Mouse (Mus musculus): ENCODE measurements at regions not wholly inside any gene's neighbourhood (a gene's known extent, or its start where the extent isn't known, plus 50 kb on each side); places are given as distances from the start of the nearest gene placed in this dataset.

- Histone ChIP-seq H3K4me2 (ENCODE audit: low read length) (no peak overlapping the region), H3K9me3 (replicated peaks; ENCODE audit: control insufficient read depth, low read length, poor library complexity, severe bottlenecking) (no peaks in the 10 kb centered on the region), H3K27ac (ENCODE audit: low read length) (no peak overlapping the region), H3K36me3 (ENCODE audit: control insufficient read depth, insufficient read depth, low read length) (no peaks in the 10 kb centered on the region), H3K4me3 (ENCODE audit: low read depth, low read length) (no peak overlapping the region), H3K9ac (ENCODE audit: low read depth, low read length) (no peak overlapping the region), H3K27me3 (ENCODE audit: control insufficient read depth, insufficient read depth, low read depth, low read length) (peaks cover 15% of the 10 kb centered on the region), H3K4me1 (ENCODE audit: control insufficient read depth, insufficient read depth, low read length) (peaks cover 13% of the 10 kb centered on the region; the same call in 1 of the 2 replicates)
- WGBS, result 83% methylated on average over 4 of the region's 4 CpGs
- ATAC-seq, result no peak
Measured at GRCm38 (mm10) chr16:29842071-29842470, 222.1 kb upstream of the Hes1 start.

DNA sequence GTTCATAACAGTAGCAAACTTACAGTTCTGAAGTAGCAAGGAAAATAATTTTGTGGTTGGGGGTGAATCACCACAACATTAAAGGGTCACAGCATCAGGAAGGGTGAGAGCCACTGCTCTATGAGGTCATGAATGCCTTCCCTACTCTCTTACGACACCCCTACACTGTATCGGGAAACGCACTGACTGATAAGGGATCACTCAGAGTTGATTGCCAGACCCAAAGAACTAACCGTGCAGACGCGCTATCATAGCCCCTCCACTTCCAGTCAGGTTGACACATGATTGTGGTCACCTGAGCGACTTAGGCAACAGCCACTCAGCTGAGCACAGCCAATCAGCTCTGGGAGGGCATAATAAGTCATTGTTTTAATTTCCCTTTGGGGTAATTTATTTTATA is 220.7 kb upstream of the Hes1 start:
- H3K27me3 ChIP-seq (ENCODE audit: control insufficient read depth, insufficient read depth, low read depth, low read length), result peaks cover 15% of the 10 kb centered on the region
- peaks cover 10% of the 10 kb centered on the region; the same call in 1 of the 2 replicates for H3K4me1 ChIP-seq (ENCODE audit: control insufficient read depth, insufficient read depth, low read length)
- H3K4me2 ChIP-seq (ENCODE audit: low read length), result no peak overlapping the region
- H3K9me3 ChIP-seq (replicated peaks; ENCODE audit: control insufficient read depth, low read length, poor library complexity, severe bottlenecking), result no peaks in the 10 kb centered on the region
- 88% methylated on average over 7 of the region's 7 CpGs for WGBS
- no peaks in the 10 kb centered on the region for H3K36me3 ChIP-seq (ENCODE audit: control insufficient read depth, insufficient read depth, low read length)
- no peak for ATAC-seq
- H3K9ac ChIP-seq (ENCODE audit: low read depth, low read length), result no peak overlapping the region
- H3K4me3 ChIP-seq (ENCODE audit: low read depth, low read length), result no peak overlapping the region
- H3K27ac ChIP-seq (ENCODE audit: low read length), result no peak overlapping the region

- ATAC-seq, result no peak
- WGBS, result 28% methylated on average over 11 of the region's 12 CpGs
- no peak overlapping the region for H3K9ac ChIP-seq (ENCODE audit: low read depth, low read length)
- H3K27ac ChIP-seq (ENCODE audit: low read length), result no peak overlapping the region
- H3K4me1 ChIP-seq (ENCODE audit: control insufficient read depth, insufficient read depth, low read length), result no peaks in the 10 kb centered on the region
- H3K36me3 ChIP-seq (ENCODE audit: control insufficient read depth, insufficient read depth, low read length), result no peaks in the 10 kb centered on the region
- H3K27me3 ChIP-seq (ENCODE audit: control insufficient read depth, insufficient read depth, low read depth, low read length), result peaks cover 15% of the 10 kb centered on the region
- H3K4me3 ChIP-seq (ENCODE audit: low read depth, low read length), result no peak overlapping the region
- H3K9me3 ChIP-seq (replicated peaks; ENCODE audit: control insufficient read depth, low read length, poor library complexity, severe bottlenecking), result no peaks in the 10 kb centered on the region
- H3K4me2 ChIP-seq (ENCODE audit: low read length), result no peak overlapping the region
Measured at GRCm38 (mm10) chr16:29844706-29845596, 219.2 kb upstream of the Hes1 start.

DNA sequence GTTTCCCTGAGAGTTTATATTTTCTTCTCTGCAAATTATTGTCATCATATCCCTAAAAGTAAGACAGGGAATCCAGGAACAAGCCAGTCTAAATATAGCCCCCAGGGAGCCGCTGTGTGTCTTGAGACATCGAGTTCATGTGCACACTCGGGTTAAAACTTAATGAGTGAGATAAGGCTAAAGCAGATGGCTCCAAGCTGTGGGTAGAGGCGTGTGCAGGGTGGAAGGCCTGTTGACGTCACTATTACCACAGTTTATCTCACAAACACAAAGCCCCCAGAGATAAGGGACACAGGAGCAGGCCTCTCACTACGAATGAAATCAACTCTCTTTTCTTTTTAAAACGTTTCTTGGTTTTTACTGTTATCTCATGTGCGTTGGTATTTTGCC is 218.6 kb upstream of the Hes1 start:
- Histone ChIP-seq H3K9ac (ENCODE audit: low read depth, low read length) (no peak overlapping the region), H3K4me1 (ENCODE audit: control insufficient read depth, insufficient read depth, low read length) (no peaks in the 10 kb centered on the region), H3K4me3 (ENCODE audit: low read depth, low read length) (no peak overlapping the region), H3K27me3 (ENCODE audit: control insufficient read depth, insufficient read depth, low read depth, low read length) (peaks cover 10% of the 10 kb centered on the region), H3K36me3 (ENCODE audit: control insufficient read depth, insufficient read depth, low read length) (no peaks in the 10 kb centered on the region), H3K4me2 (ENCODE audit: low read length) (no peak overlapping the region), H3K27ac (ENCODE audit: low read length) (no peak overlapping the region), H3K9me3 (replicated peaks; ENCODE audit: control insufficient read depth, low read length, poor library complexity, severe bottlenecking) (no peaks in the 10 kb centered on the region)
- ATAC-seq, result no peak
- 45% methylated on average over 8 of the region's 8 CpGs for WGBS

DNA sequence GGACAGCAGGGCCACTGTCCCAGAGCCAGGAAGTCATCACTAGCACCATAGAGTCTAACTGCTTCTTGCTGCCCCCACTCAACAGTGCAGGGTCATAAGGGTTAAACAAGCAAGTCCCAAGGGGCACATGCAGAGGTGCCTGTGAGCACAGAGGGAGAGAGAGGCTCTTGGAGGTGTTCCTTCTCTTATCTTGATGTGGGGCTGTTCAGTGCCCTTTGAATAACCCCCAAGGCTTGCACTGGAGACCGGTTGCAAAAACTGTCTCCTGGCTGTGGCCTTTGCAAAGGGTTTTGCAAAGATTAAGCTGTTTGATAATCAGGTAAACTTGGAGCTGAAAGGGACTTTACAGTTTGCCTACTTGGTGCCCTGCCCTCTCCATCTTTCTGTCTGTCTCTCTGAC is 217.1 kb upstream of the Hes1 start:
- H3K4me2 ChIP-seq (ENCODE audit: low read length), result no peak overlapping the region
- no peak overlapping the region for H3K4me3 ChIP-seq (ENCODE audit: low read depth, low read length)
- H3K4me1 ChIP-seq (ENCODE audit: control insufficient read depth, insufficient read depth, low read length), result no peaks in the 10 kb centered on the region
- no peaks in the 10 kb centered on the region for H3K9me3 ChIP-seq (replicated peaks; ENCODE audit: control insufficient read depth, low read length, poor library complexity, severe bottlenecking)
- H3K27ac ChIP-seq (ENCODE audit: low read length), result no peak overlapping the region
- ATAC-seq, result no peak
- peaks cover 8% of the 10 kb centered on the region for H3K27me3 ChIP-seq (ENCODE audit: control insufficient read depth, insufficient read depth, low read depth, low read length)
- H3K9ac ChIP-seq (ENCODE audit: low read depth, low read length), result no peak overlapping the region
- H3K36me3 ChIP-seq (ENCODE audit: control insufficient read depth, insufficient read depth, low read length), result no peaks in the 10 kb centered on the region
- WGBS, result 44% methylated on average over 1 of the region's 1 CpGs

DNA sequence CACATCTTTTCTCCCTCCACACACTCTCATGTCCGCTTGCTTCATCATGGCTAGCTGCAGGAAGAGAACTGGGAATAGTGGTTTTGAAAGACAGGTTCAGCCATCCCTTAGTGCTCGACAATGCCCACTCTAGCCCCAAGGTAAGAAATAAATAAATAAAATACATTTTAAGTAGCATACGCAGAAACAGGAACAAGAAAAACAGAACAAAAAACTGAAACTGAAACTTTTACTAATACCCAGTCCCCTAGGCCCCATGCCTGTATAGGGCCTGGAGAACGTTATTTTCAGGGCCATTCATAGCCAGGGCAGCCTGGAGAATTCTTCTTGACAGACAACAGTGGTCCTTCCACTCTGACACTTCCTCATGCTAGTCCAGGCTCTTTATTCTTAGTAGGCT is 216.4 kb upstream of the Hes1 start:
- WGBS, result 87% methylated on average over 4 of the region's 4 CpGs
- ATAC-seq, result no peak
- Histone ChIP-seq H3K4me2 (ENCODE audit: low read length) (no peak overlapping the region), H3K27ac (ENCODE audit: low read length) (no peak overlapping the region), H3K36me3 (ENCODE audit: control insufficient read depth, insufficient read depth, low read length) (no peaks in the 10 kb centered on the region), H3K4me3 (ENCODE audit: low read depth, low read length) (no peak overlapping the region), H3K27me3 (ENCODE audit: control insufficient read depth, insufficient read depth, low read depth, low read length) (peaks cover 3% of the 10 kb centered on the region; the same call in 1 of the 2 replicates), H3K9me3 (replicated peaks; ENCODE audit: control insufficient read depth, low read length, poor library complexity, severe bottlenecking) (no peaks in the 10 kb centered on the region), H3K9ac (ENCODE audit: low read depth, low read length) (no peak overlapping the region), H3K4me1 (ENCODE audit: control insufficient read depth, insufficient read depth, low read length) (no peaks in the 10 kb centered on the region)

- no peak overlapping the region for H3K4me3 ChIP-seq (ENCODE audit: low read depth, low read length)
- H3K27ac ChIP-seq (ENCODE audit: low read length), result no peak overlapping the region
- no peaks in the 10 kb centered on the region for H3K4me1 ChIP-seq (ENCODE audit: control insufficient read depth, insufficient read depth, low read length)
- no peaks in the 10 kb centered on the region for H3K27me3 ChIP-seq (ENCODE audit: control insufficient read depth, insufficient read depth, low read depth, low read length)
- no peaks in the 10 kb centered on the region for H3K36me3 ChIP-seq (ENCODE audit: control insufficient read depth, insufficient read depth, low read length)
- no peak for ATAC-seq
- H3K4me2 ChIP-seq (ENCODE audit: low read length), result no peak overlapping the region
- no peaks in the 10 kb centered on the region for H3K9me3 ChIP-seq (replicated peaks; ENCODE audit: control insufficient read depth, low read length, poor library complexity, severe bottlenecking)
- no peak overlapping the region for H3K9ac ChIP-seq (ENCODE audit: low read depth, low read length)
- 85% methylated on average over 12 of the region's 12 CpGs for WGBS
Measured at GRCm38 (mm10) chr16:29848527-29848926, 215.7 kb upstream of the Hes1 start.

DNA sequence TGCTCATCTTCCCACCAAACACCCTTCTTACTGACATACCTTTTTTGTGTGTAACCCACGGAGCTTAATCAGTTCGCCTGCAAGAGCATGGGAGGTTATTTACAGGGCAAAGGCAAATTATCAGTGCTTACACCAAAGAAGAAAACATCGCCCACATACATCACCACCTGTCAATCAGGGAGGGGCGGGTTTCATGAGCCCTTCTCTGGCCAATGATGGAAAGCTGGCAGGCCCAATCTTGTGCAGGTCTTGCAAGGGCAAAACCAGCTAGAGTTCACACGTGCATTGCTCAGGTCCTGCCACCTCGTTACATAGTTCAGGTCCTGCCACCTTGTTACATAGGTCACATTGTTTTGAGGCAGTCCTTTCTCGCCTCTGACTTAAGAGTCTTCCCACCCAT is 214.7 kb upstream of the Hes1 start:
- 81% methylated on average over 7 of the region's 7 CpGs for WGBS
- Histone ChIP-seq H3K9ac (ENCODE audit: low read depth, low read length) (no peak overlapping the region), H3K4me2 (ENCODE audit: low read length) (no peak overlapping the region), H3K27me3 (ENCODE audit: control insufficient read depth, insufficient read depth, low read depth, low read length) (no peaks in the 10 kb centered on the region), H3K4me3 (ENCODE audit: low read depth, low read length) (no peak overlapping the region), H3K36me3 (ENCODE audit: control insufficient read depth, insufficient read depth, low read length) (no peaks in the 10 kb centered on the region), H3K9me3 (replicated peaks; ENCODE audit: control insufficient read depth, low read length, poor library complexity, severe bottlenecking) (no peaks in the 10 kb centered on the region), H3K4me1 (ENCODE audit: control insufficient read depth, insufficient read depth, low read length) (no peaks in the 10 kb centered on the region), H3K27ac (ENCODE audit: low read length) (no peak overlapping the region)
- no peak for ATAC-seq

DNA sequence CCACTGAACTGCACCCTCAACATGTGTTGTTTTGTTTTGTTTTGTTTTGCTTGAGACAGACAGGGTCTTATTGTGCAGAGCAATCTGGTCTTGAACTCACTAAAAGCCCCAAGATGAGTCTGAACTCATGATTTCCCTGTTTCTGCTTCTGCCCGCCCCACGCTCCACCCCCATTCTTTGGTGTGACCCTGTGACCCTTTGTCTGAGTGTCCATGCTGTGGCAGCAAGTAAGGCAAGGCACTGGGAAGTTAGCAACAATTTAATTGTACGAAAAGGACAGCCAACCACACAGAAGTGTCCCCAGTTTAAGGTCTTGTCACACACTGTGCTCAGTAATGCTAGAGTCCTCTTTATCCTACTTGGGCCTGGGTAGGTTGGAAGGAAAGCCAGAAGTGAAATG is 213.6 kb upstream of the Hes1 start:
- no peaks in the 10 kb centered on the region; the same call in 1 of the 2 replicates for H3K27me3 ChIP-seq (ENCODE audit: control insufficient read depth, insufficient read depth, low read depth, low read length)
- 53% methylated on average over 3 of the region's 3 CpGs for WGBS
- H3K36me3 ChIP-seq (ENCODE audit: control insufficient read depth, insufficient read depth, low read length), result no peaks in the 10 kb centered on the region
- no peaks in the 10 kb centered on the region for H3K9me3 ChIP-seq (replicated peaks; ENCODE audit: control insufficient read depth, low read length, poor library complexity, severe bottlenecking)
- no peak overlapping the region for H3K9ac ChIP-seq (ENCODE audit: low read depth, low read length)
- H3K4me2 ChIP-seq (ENCODE audit: low read length), result no peak overlapping the region
- no peak overlapping the region for H3K4me3 ChIP-seq (ENCODE audit: low read depth, low read length)
- H3K27ac ChIP-seq (ENCODE audit: low read length), result no peak overlapping the region
- no peaks in the 10 kb centered on the region for H3K4me1 ChIP-seq (ENCODE audit: control insufficient read depth, insufficient read depth, low read length)
- ATAC-seq, result no peak

Data from midbrain, embryonic 16.5 days (tissue).